Mouse (Mus musculus) limb, embryonic 11.5 days (tissue): ENCODE results near the gene Rapgef5. TPM values are rescaled to one million over a fixed set of nuclear protein-coding genes. Genes with fewer than 3 reads are reported as not detected.

Experiments
- ATAC-seq: fragments of 200-750 bp; cut with Nextera tagmentation; 2 replicates; pipeline ENCODE4 v1.8.0; 2017; ENCODE audit warnings: low read depth; ENCODE audit not compliant: insufficient number of reproducible peaks, low FRiP score, low TSS enrichment
- DNase-seq: peaks from one replicate; pipeline ENCODE4 v3.0.0-alpha.2; 2015; ENCODE audit warnings: low spot score
- H3K27ac ChIP-seq: fragments of 300-500 bp; sonication (generic); replicated peaks from 2 replicates; pipeline ENCODE4 v1.5.1; 2014; ENCODE audit warnings: low read depth, mild to moderate bottlenecking, low read length
- H3K27me3 ChIP-seq: fragments of 300-500 bp; sonication (generic); 2 replicates; pipeline ENCODE4 v1.6.1; 2014; ENCODE audit warnings: mild to moderate bottlenecking, low read length, mixed read lengths; ENCODE audit not compliant: control insufficient read depth, insufficient read depth
- H3K36me3 ChIP-seq: fragments of 300-500 bp; sonication (generic); 2 replicates; pipeline ENCODE4 v1.6.1; 2014; ENCODE audit warnings: mild to moderate bottlenecking, low read length, moderate library complexity, mixed read lengths; ENCODE audit not compliant: control insufficient read depth, insufficient read depth
- H3K4me1 ChIP-seq: fragments of 300-500 bp; sonication (generic); 2 replicates; pipeline ENCODE4 v1.6.1; 2014; ENCODE audit warnings: low read length, mixed read lengths; ENCODE audit not compliant: control insufficient read depth, insufficient read depth
- H3K4me2 ChIP-seq: fragments of 300-500 bp; sonication (generic); 2 replicates; pipeline ENCODE4 v1.6.1; 2014; ENCODE audit warnings: low read depth, mild to moderate bottlenecking, moderate library complexity; ENCODE audit not compliant: severe bottlenecking
- H3K4me3 ChIP-seq: fragments of 300-500 bp; sonication (generic); 2 replicates; pipeline ENCODE4 v1.5.1; 2014; ENCODE audit warnings: low read depth, low read length
- H3K9ac ChIP-seq: fragments of 300-500 bp; sonication (generic); 2 replicates; pipeline ENCODE4 v1.6.1; 2014; ENCODE audit warnings: mild to moderate bottlenecking, low read length
- H3K9me3 ChIP-seq: fragments of 300-500 bp; sonication (generic); 2 replicates; pipeline ENCODE4 v1.6.1; 2016; ENCODE audit warnings: low read length; ENCODE audit not compliant: control insufficient read depth
- WGBS: fragments of 180-500 bp; shearing (Covaris S2); extraction: QIAGEN DNeasy Blood & Tissue Kit; methylation state at CpG from one replicate; pipeline ENCODE4 v1.1.7; 2014; 5-methylcytosine and 5-hydroxymethylcytosine counted together
- polyA plus RNA-seq: library from polyadenylated mRNA; unstranded; fragments of >200 nt; fragmentation: Nextera tagmentation; extraction: Ambion mirVana; gene quantifications from 2 replicates; pipeline ENCODE4 v1.2.1, GENCODE M21; 2014

Rapgef5 gene
- polyA plus RNA-seq, 1 experiment from 2014 or later: 7.4 TPM

GRCm38 (mm10) chr12:117764839-117765238, 248.6 kb downstream of the Rapgef5 start:
- Histone ChIP-seq H3K4me3 (no peak overlapping the region), H3K4me1 (no peaks in the 10 kb centered on the region), H3K27ac (no peak overlapping the region), H3K27me3 (no peaks in the 10 kb centered on the region), H3K9me3 (no peaks in the 10 kb centered on the region), H3K36me3 (no peaks in the 10 kb centered on the region), H3K9ac (no peak overlapping the region), H3K4me2 (no peak overlapping the region)
- DNase-seq: peak; percentile 84
- peak; percentile 51; the same call in 1 of the 2 replicates for ATAC-seq
- WGBS: 12% methylated on average over 7 of the region's 7 CpGs

- ATAC-seq (no peak), DNase-seq (peak; percentile 90)
- Histone ChIP-seq H3K9ac (no peak overlapping the region), H3K27me3 (no peaks in the 10 kb centered on the region), H3K4me3 (no peak overlapping the region), H3K27ac (no peak overlapping the region), H3K36me3 (no peaks in the 10 kb centered on the region), H3K9me3 (no peaks in the 10 kb centered on the region), H3K4me1 (no peaks in the 10 kb centered on the region), H3K4me2 (no peak overlapping the region)
- 10% methylated on average over 5 of the region's 5 CpGs for WGBS
These were observed 252.8 kb downstream of the Rapgef5 start for GRCm38 (mm10) chr12:117769113-117769512.

DNA sequence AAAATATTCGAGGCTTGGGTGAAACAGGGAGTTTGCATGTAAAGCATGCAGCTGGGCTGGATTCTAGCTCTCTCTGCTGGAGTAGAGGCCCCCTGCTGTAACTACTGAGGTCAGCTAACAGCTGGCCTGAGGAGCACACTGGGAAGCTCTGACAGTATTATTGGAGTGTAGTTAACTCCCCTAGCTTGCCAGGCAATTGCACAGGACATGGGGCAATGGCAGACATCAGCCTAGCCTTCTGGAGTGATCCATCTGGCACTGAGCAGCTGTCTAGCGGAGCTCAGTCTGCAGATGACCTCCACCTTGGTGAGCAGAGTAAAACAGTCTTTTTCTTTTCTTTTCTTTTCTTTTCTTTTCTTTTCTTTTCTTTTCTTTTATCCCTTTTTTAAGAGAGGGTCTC, 253.9 kb downstream of the Rapgef5 start:
- ATAC-seq: no peak
- Histone ChIP-seq H3K4me3 (no peak overlapping the region), H3K27me3 (no peaks in the 10 kb centered on the region), H3K4me1 (no peaks in the 10 kb centered on the region), H3K27ac (no peak overlapping the region), H3K36me3 (no peaks in the 10 kb centered on the region), H3K4me2 (no peak overlapping the region), H3K9ac (no peak overlapping the region), H3K9me3 (no peaks in the 10 kb centered on the region)
- 45% methylated on average over 2 of the region's 2 CpGs for WGBS
- no peak for DNase-seq

GRCm38 (mm10) chr12:117771156-117771555, 254.9 kb downstream of the Rapgef5 start:
- WGBS: 86% methylated on average over 4 of the region's 4 CpGs
- Histone ChIP-seq H3K27ac (no peak overlapping the region), H3K9ac (no peak overlapping the region), H3K4me1 (no peaks in the 10 kb centered on the region), H3K27me3 (no peaks in the 10 kb centered on the region), H3K36me3 (no peaks in the 10 kb centered on the region), H3K4me3 (no peak overlapping the region), H3K9me3 (no peaks in the 10 kb centered on the region), H3K4me2 (no peak overlapping the region)
- DNase-seq (no peak), ATAC-seq (no peak)

GRCm38 (mm10) chr12:117772638-117773037, 256.4 kb downstream of the Rapgef5 start:
- no peaks in the 10 kb centered on the region for H3K9me3 ChIP-seq

GRCm38 (mm10) chr12:117776841-117777240, 260.6 kb downstream of the Rapgef5 start:
- ATAC-seq: no peak
- Histone ChIP-seq H3K27ac (no peak overlapping the region), H3K9me3 (no peaks in the 10 kb centered on the region), H3K4me3 (no peak overlapping the region), H3K27me3 (no peaks in the 10 kb centered on the region), H3K4me1 (no peaks in the 10 kb centered on the region), H3K4me2 (no peak overlapping the region), H3K9ac (no peak overlapping the region), H3K36me3 (no peaks in the 10 kb centered on the region)
- DNase-seq: no peak
- 78% methylated on average over 5 of the region's 5 CpGs for WGBS

More at GRCm38 (mm10) chr12:117772638-117773037, 256.4 kb downstream of the Rapgef5 start:
- no peaks in the 10 kb centered on the region for H3K36me3 ChIP-seq
- H3K9ac ChIP-seq: no peak overlapping the region
- H3K27me3 ChIP-seq: no peaks in the 10 kb centered on the region
- no peak for ATAC-seq
- DNase-seq: peak; percentile 88
- 2% methylated on average over 2 of the region's 2 CpGs for WGBS
- no peak overlapping the region for H3K4me3 ChIP-seq
- no peak overlapping the region for H3K4me2 ChIP-seq
- no peak overlapping the region for H3K27ac ChIP-seq
- H3K4me1 ChIP-seq: no peaks in the 10 kb centered on the region

DNA sequence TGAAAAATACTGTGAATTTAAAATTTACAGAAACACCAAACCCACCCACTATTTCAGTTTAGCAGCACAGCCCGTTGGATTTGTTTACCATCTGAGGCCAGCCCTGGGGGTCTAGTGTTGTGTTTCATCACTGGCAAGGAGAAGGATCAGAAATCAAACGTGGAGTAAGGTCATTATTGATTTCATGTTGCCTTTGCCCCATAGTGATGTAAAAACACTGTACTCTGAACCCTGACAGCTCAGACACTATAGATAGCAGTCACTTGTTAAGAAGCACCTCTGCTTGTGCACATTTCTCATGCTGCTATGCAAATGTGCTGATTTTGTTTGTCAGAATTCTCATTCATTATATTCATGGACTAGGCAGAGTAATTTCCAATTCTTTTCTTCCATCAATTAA, 265.1 kb downstream of the Rapgef5 start:
- Histone ChIP-seq H3K9ac (no peak overlapping the region), H3K9me3 (no peaks in the 10 kb centered on the region), H3K4me1 (no peaks in the 10 kb centered on the region), H3K4me2 (no peak overlapping the region), H3K36me3 (no peaks in the 10 kb centered on the region), H3K27ac (no peak overlapping the region), H3K27me3 (no peaks in the 10 kb centered on the region), H3K4me3 (no peak overlapping the region)
- 51% methylated on average over 2 of the region's 2 CpGs for WGBS
- ATAC-seq (no peak), DNase-seq (no peak)

DNA sequence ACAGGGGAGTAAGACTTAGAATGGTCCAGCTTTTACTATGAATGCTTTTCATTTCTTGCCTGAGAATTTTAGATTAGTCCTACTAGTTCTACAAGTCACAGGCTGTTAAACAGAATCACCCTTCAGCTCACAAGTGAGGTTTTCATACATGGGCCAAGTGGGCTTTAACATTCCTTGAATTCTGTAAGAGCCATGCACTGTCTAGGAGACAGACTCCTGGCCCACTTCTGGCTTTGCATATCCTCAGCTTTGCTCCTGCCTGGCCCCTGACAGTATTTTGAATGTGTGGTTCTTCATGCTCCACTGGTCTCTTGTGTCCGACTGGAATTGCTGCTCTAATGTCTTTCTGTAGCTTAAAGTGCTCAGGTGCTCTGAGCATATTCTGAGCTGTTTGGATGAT, 267.1 kb downstream of the Rapgef5 start:
- H3K9me3 ChIP-seq: no peaks in the 10 kb centered on the region
- no peak overlapping the region for H3K27ac ChIP-seq
- ATAC-seq: no peak
- H3K9ac ChIP-seq: no peak overlapping the region
- no peaks in the 10 kb centered on the region for H3K36me3 ChIP-seq
- no peak overlapping the region for H3K4me3 ChIP-seq
- H3K4me1 ChIP-seq: no peaks in the 10 kb centered on the region
- WGBS: 91% methylated on average over 1 of the region's 1 CpGs
- DNase-seq: no peak
- no peaks in the 10 kb centered on the region for H3K27me3 ChIP-seq
- no peak overlapping the region for H3K4me2 ChIP-seq

- Histone ChIP-seq H3K4me1 (no peaks in the 10 kb centered on the region), H3K4me2 (no peak overlapping the region), H3K9me3 (no peaks in the 10 kb centered on the region), H3K9ac (no peak overlapping the region), H3K4me3 (no peak overlapping the region), H3K27me3 (no peaks in the 10 kb centered on the region), H3K27ac (no peak overlapping the region), H3K36me3 (no peaks in the 10 kb centered on the region)
- WGBS: 43% methylated on average over 6 of the region's 6 CpGs
- DNase-seq (no peak), ATAC-seq (no peak)
These were observed 270.3 kb downstream of the Rapgef5 start for GRCm38 (mm10) chr12:117786621-117787020.
